Mouse (Mus musculus): ENCODE measurements around the gene Olfr747. TPM values are rescaled to one million over a fixed set of nuclear protein-coding genes. Genes with fewer than 3 reads are reported as not detected.

The Olfr747 gene
- total RNA-seq (2023), result not detected in 4 replicates

DNA sequence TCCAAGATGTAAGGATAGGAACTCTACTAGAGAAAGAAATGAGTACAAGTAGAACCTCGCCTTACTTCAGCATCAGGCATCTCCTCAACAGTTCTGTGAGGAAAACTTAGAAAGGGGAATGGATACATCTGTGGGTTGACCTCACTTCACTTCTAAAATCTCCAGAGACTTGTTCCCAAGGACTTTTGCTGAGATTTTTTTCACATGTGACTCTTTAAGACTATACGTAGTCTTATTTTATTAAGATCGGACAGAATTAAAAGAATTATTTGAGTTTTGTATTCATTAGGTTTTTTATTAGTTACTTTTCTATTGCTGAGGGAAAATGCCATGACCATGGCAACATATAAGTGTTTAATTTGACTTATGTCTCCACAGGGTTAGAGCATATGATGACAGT, at the start of gene Olfr747:
TSS of gene Olfr747 (minus strand) at position 101 of the 400 bp plus-strand sequence.

GRCm38 (mm10) chr14:50707073-50707472, 14.1 kb upstream of the Olfr747 start, which contains the start of gene Olfr748:
Gene Olfr748, plus strand, starts transcription at chr14:50707373.

GRCm38 (mm10) chr14:50646783-50647182, 46.2 kb downstream of the Olfr747 start, which contains the start of gene Olfr746:
Gene Olfr746, plus strand, starts transcription at chr14:50647083.

DNA sequence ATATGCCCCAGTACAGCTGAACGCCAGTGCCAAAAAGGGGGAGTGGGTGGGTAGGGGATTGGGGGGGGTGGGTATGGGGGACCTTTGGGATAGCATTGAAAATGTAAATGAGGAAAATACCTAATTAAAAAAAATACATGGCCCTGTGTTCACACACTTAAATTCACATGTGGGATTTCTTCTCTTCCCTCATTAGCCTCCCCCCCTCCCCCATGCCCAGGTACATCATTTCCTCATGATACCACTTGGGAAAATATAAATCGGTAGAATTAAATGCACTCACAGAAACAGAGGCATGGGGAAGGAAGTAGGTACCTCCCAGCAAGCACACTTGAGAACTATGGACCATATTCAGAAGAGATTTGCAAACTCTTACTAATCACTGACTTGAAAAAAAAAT, 53.9 kb downstream of the Olfr747 start, which contains the start of gene Olfr745:
TSS of gene Olfr745 (plus strand) at position 301 of the 400 bp plus-strand sequence.

Other genes with a start within 250 kb of the Olfr747 start
- gene Olfr740, start 247.7 kb downstream of the Olfr747 start, total RNA-seq (2023), result not detected in 4 replicates
- not detected in 4 replicates for gene Olfr741, start 220.5 kb downstream of the Olfr747 start, total RNA-seq (2023)
- gene Olfr742, start 189.6 kb downstream of the Olfr747 start, total RNA-seq (2023), result not detected in 4 replicates
- gene Olfr743, start 171.4 kb downstream of the Olfr747 start, total RNA-seq (2023), result not detected in 4 replicates
- not detected in 4 replicates for gene Olfr744, start 78.3 kb downstream of the Olfr747 start, total RNA-seq (2023)
- not detected in 4 replicates for gene Olfr745, start 53.8 kb downstream of the Olfr747 start, total RNA-seq (2023)
- not detected in 4 replicates for gene Olfr746, start 46.1 kb downstream of the Olfr747 start, total RNA-seq (2023)
- not detected in 4 replicates for gene Olfr748, start 14.2 kb upstream of the Olfr747 start, total RNA-seq (2023)
- gene Olfr749, start 51.9 kb upstream of the Olfr747 start, total RNA-seq (2023), result not detected in 4 replicates
- gene Ttc5, start 92.3 kb upstream of the Olfr747 start, total RNA-seq (2023), result 79.5 to 92.1 TPM (median 87.1 TPM) in 4 replicates
- 2.6 TPM in 1 of 4 replicates, not detected in the others for gene Ccnb1ip1, start 114.5 kb upstream of the Olfr747 start, total RNA-seq (2023)
- 58.4 to 66.1 TPM (median 62.7 TPM) in 4 replicates for gene Parp2, start 114.6 kb upstream of the Olfr747 start, total RNA-seq (2023)
- 42.8 to 52.8 TPM (median 52.1 TPM) in 4 replicates for gene Tep1, start 177.4 kb upstream of the Olfr747 start, total RNA-seq (2023)
- not detected in 4 replicates for gene Klhl33, start 204.3 kb upstream of the Olfr747 start, total RNA-seq (2023)
- 53.0 to 57.1 TPM (median 55.7 TPM) in 4 replicates for gene Osgep, start 231.7 kb upstream of the Olfr747 start, total RNA-seq (2023)
- gene Apex1, start 231.8 kb upstream of the Olfr747 start, total RNA-seq (2023), result 45.0 to 50.7 TPM (median 48.6 TPM) in 4 replicates
- 218 to 233 TPM (median 228 TPM) in 4 replicates for gene Pip4p1, start 237.7 kb upstream of the Olfr747 start, total RNA-seq (2023)
- gene Pnp, start 237.9 kb upstream of the Olfr747 start, total RNA-seq (2023), result 35.7 to 39.8 TPM (median 38.4 TPM) in 4 replicates

Measured in B cell, adult 62 days (primary cell).